In genomic region chr9:63696463-63697105, GRCm38 (mm10) we compare ENCODE assay signal across 9 mouse cellular contexts.
DNase-seq lines count a peak whose midpoint lies in the region; ATAC-seq lines count a peak whose summit lies in the region.
"Had no signal": no experiment of that assay in that cellular context is flagged by ENCODE, and none has a peak within 500 bp of the region (broad histone marks: within the 10 kb centered on the region; RNA-seq: fewer than 3 reads in every experiment).

No protein-coding gene starts in this region.

- no peak overlapping the region for H3K4me2 ChIP-seq in heart, embryonic 16.5 days (ENCODE audit: low read depth, low read length)
- H3K4me2 ChIP-seq in embryonic facial prominence, embryonic 12.5 days (replicated peaks) = no peak overlapping the region

- no peak overlapping the region for H3K4me3 ChIP-seq in heart, embryonic 16.5 days (ENCODE audit: low read length)
- no peak overlapping the region for H3K4me3 ChIP-seq in embryonic facial prominence, embryonic 12.5 days

- H3K27me3 ChIP-seq in heart, embryonic 16.5 days (ENCODE audit: control insufficient read depth, insufficient read depth, low read length) = no peaks in the 10 kb centered on the region
- H3K27me3 ChIP-seq in embryonic facial prominence, embryonic 12.5 days = no peaks in the 10 kb centered on the region

- 42% methylated on average over 10 of the region's 10 CpGs for WGBS in heart, embryonic 16.5 days
- WGBS in embryonic facial prominence, embryonic 12.5 days = 41% methylated on average over 10 of the region's 10 CpGs

- peak overlapping the region; percentile 53 for H3K27ac ChIP-seq in heart, embryonic 16.5 days (ENCODE audit: low read length)
- 0 out of 2 replicates have a peak overlapping the region, but pooled peaks have one; percentile 9 for H3K27ac ChIP-seq in embryonic facial prominence, embryonic 12.5 days

- ATAC-seq in heart, embryonic 16.5 days (replicated peaks; ENCODE audit: extremely low read depth, insufficient read depth, low FRiP score) = no peak
- ATAC-seq in embryonic facial prominence, embryonic 12.5 days (ENCODE audit: insufficient number of reproducible peaks, insufficient read depth, low FRiP score, low TSS enrichment) = no peak

- no peaks in the 10 kb centered on the region for H3K36me3 ChIP-seq in heart, embryonic 16.5 days (ENCODE audit: control insufficient read depth, insufficient read depth)
- H3K36me3 ChIP-seq in embryonic facial prominence, embryonic 12.5 days = no peaks in the 10 kb centered on the region

- peak overlapping the region; percentile 27; the same call in 1 of the 2 replicates for H3K9ac ChIP-seq in heart, embryonic 16.5 days (ENCODE audit: low read length)
- no peak overlapping the region for H3K9ac ChIP-seq in embryonic facial prominence, embryonic 12.5 days

- no peak for DNase-seq in heart, postnatal 4 days
- DNase-seq in ZHBTc4 (ENCODE audit: low read depth, low spot score) (peak; percentile 30), liver (peak; percentile 42)
- no peak for DNase-seq in left cerebral cortex, postnatal 36 days (ENCODE audit: low spot score in 2 of 2)
- no peak for DNase-seq in layer of hippocampus, postnatal 25 days (ENCODE audit: extremely low spot score in 1 of 2, low spot score in 1 of 2)
- DNase-seq in right cerebral cortex, adult 2 months (ENCODE audit: low spot score in 2 of 2) = no peak
- DNase-seq: cerebellum, adult 18-20 months had no signal

- peaks cover 37% of the 10 kb centered on the region for H3K4me1 ChIP-seq in heart, embryonic 16.5 days (ENCODE audit: control insufficient read depth, insufficient read depth, low read length)
- peaks cover 47% of the 10 kb centered on the region for H3K4me1 ChIP-seq in embryonic facial prominence, embryonic 12.5 days

- intact Hi-C loops in left cerebral cortex, postnatal 36 days (cut with DNase I) = no loop called here

- no peaks in the 10 kb centered on the region for H3K9me3 ChIP-seq in heart, embryonic 16.5 days (replicated peaks; ENCODE audit: control insufficient read depth, low read length)
- H3K9me3 ChIP-seq in embryonic facial prominence, embryonic 12.5 days = no peaks in the 10 kb centered on the region

Comparison
In these comparisons a context has a peak if more than half of its experiments do, and no peak if none do; other contexts are left out.
1. DNase-seq: peak in ZHBTc4 (single experiment) and liver (single experiment); none in heart, postnatal 4 days (single experiment), left cerebral cortex, postnatal 36 days (0 of 2), layer of hippocampus, postnatal 25 days (0 of 2) and right cerebral cortex, adult 2 months (0 of 2).